Mouse (Mus musculus) liver, postnatal 0 days (tissue): ENCODE data around the gene Lst1.

Experiments used
- CTCF ChIP-seq: sonication (generic); IDR thresholded peaks from 2 replicates; pipeline ENCODE4 v1.5.1; 2016; ENCODE audit warnings: antibody characterized with exemption, low read depth
- EP300 ChIP-seq: IDR thresholded peaks from 2 replicates; pipeline ENCODE4 v1.6.1; 2016; ENCODE audit warnings: antibody characterized with exemption, low read depth, mild to moderate bottlenecking

DNA sequence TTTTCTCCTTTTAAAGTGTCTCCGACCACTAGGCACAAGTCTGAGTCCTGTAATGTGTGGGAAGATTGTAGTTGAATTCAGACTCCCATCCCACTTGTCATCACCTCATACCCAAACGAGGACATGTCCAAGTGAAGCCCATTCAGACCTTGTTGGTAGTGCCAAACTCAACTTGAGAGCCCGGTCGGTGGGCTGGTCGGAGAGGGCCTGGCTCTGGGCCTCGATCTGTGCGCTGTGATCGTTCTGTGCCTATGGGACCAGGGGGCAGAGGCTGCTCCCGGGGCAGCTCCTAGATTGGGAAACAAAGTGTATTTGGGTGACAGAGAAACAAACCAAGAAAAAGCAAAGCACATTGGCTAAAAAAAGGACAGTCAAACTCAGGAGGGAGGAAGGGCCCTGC is 35.2 kb downstream of the Lst1 start:
- no peak for TF ChIP-seq CTCF
- TF ChIP-seq EP300: no peak
